Mouse (Mus musculus) liver, adult 2 months (tissue): ENCODE data around the gene 1700092M07Rik. TPM values are rescaled to one million over a fixed set of nuclear protein-coding genes. Genes with fewer than 3 reads are reported as not detected.

Source experiments
- DNase-seq: peaks from one replicate; pipeline ENCODE4 v3.0.0-alpha.2; 2011; ENCODE audit warnings: low read depth, low spot score; ENCODE audit errors: extremely low read depth
- H3K27ac ChIP-seq: fragments of 200-500 bp; replicated peaks from 2 replicates; pipeline ENCODE4 v1.5.1; 2012; ENCODE audit warnings: low read depth, mild to moderate bottlenecking, control low read depth, inconsistent platforms, low read length; ENCODE audit not compliant: insufficient read depth
- H3K27me3 ChIP-seq: fragments of 200-500 bp; 2 replicates; pipeline ENCODE4 v1.6.1; 2012; ENCODE audit warnings: mild to moderate bottlenecking, moderate library complexity, low read length, inconsistent platforms; ENCODE audit not compliant: control insufficient read depth, insufficient read depth
- H3K36me3 ChIP-seq: fragments of 200-500 bp; 2 replicates; pipeline ENCODE4 v1.6.1; 2012; ENCODE audit warnings: low read length, inconsistent platforms; ENCODE audit not compliant: control insufficient read depth, insufficient read depth
- H3K4me1 ChIP-seq: fragments of 200-500 bp; 2 replicates; pipeline ENCODE4 v1.6.1; 2011; ENCODE audit warnings: low read length; ENCODE audit not compliant: control insufficient read depth, insufficient read depth
- H3K4me3 ChIP-seq: fragments of 200-500 bp; 2 replicates; pipeline ENCODE4 v1.5.1; 2011; ENCODE audit warnings: low read depth, mild to moderate bottlenecking, control low read depth, low read length, moderate library complexity; ENCODE audit not compliant: insufficient read depth
- H3K79me2 ChIP-seq: fragments of 200-500 bp; 2 replicates; pipeline ENCODE4 v1.6.1; 2012; ENCODE audit warnings: inconsistent platforms, mild to moderate bottlenecking, low read length, moderate library complexity; ENCODE audit not compliant: control insufficient read depth, insufficient read depth
- H3K9ac ChIP-seq: fragments of 200-500 bp; 2 replicates; pipeline ENCODE4 v1.6.1; 2012; ENCODE audit warnings: low read depth, mild to moderate bottlenecking, control low read depth, inconsistent platforms, low read length
- CTCF ChIP-seq: fragments of 200-500 bp; IDR thresholded peaks from 2 replicates; pipeline ENCODE4 v1.5.1; 2011; ENCODE audit warnings: low read depth, low read length, control low read depth
- POLR2A ChIP-seq: fragments of 200-500 bp; IDR thresholded peaks from 2 replicates; pipeline ENCODE4 v1.6.1; 2011; ENCODE audit warnings: low read length, control low read depth; ENCODE audit not compliant: insufficient read depth; ENCODE audit errors: extremely low read depth
- WGBS: fragments of 180-500 bp; shearing (Covaris S2); methylation state at CpG from one replicate; pipeline ENCODE4 v1.1.7; 2018; 5-methylcytosine and 5-hydroxymethylcytosine counted together
- polyA plus RNA-seq: library from polyadenylated mRNA; depleted of rRNA; stranded (reverse); fragments of >200 nt; gene quantifications from 2 replicates; pipeline ENCODE4 v1.2.3, GENCODE M21; 2012; rRNA removed
- total RNA-seq: library from RNA; depleted of rRNA; stranded (reverse); fragments of >200 nt; gene quantifications from 2 replicates; pipeline ENCODE4 v1.2.3, GENCODE M21; 2014; rRNA removed

1700092M07Rik gene
- total and polyA plus RNA-seq, 2 experiments = 0.83 TPM; not detected in 1

DNA sequence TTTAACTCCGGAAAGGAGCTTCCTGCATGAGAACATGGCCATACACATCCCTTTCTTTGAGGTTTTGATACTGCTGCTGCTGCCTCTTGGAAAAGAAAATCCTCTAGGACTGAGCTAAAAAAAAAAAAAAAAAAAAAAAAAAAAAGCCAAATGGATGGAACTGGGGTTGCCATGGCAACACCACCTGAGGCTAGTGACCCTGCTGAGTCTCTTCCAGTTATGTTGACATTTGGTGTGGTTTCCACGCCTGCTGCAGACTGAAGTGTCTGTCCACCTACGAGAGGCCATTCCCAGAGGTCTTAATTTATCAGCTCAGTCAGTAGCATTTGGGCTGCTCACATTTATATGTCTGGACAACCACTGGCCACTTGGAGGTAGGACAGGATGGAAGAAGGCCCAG, 48.0 kb downstream of the 1700092M07Rik start:
- Histone ChIP-seq H3K36me3 (peaks cover 5% of the 10 kb centered on the region; the same call in 1 of the 2 replicates), H3K27ac (no peak overlapping the region), H3K9ac (no peak overlapping the region), H3K79me2 (no peaks in the 10 kb centered on the region), H3K4me1 (peaks cover 3% of the 10 kb centered on the region; the same call in 1 of the 2 replicates), H3K27me3 (no peaks in the 10 kb centered on the region), H3K4me3 (no peak overlapping the region)
- TF ChIP-seq POLR2A (no peak), CTCF (no peak)
- DNase-seq = no peak
- 34% methylated on average over 3 of the region's 3 CpGs for whole genome bisulfite sequencing

DNA sequence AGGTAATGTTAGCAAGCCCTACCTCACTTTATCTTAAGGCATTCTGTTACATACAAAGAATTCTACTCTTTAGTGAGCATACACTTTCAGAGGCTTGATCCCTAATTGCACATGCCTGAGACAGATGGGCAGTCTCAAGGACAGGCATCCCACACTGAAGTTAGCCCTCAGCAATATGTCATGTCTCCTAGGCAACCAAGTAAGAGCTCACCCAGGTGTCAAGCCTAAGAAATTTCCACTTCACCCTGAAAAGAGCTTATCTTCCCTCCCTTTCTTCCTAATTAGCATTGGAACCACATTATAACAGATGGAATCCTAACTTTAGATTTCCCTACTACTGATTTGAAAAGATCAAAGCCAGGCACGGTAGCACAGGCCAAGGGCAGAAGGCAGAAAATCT, 48.7 kb downstream of the 1700092M07Rik start:
- H3K27me3 ChIP-seq = no peaks in the 10 kb centered on the region
- no peak for TF ChIP-seq CTCF
- TF ChIP-seq POLR2A = no peak
- no peak overlapping the region for H3K9ac ChIP-seq
- peaks cover 3% of the 10 kb centered on the region; the same call in 1 of the 2 replicates for H3K4me1 ChIP-seq
- DNase-seq = no peak
- no peak overlapping the region for H3K27ac ChIP-seq
- H3K36me3 ChIP-seq = peaks cover 6% of the 10 kb centered on the region; the same call in 1 of the 2 replicates
- no peaks in the 10 kb centered on the region for H3K79me2 ChIP-seq
- no peak overlapping the region for H3K4me3 ChIP-seq
- 63% methylated on average over 1 of the region's 1 CpGs for WGBS

DNA sequence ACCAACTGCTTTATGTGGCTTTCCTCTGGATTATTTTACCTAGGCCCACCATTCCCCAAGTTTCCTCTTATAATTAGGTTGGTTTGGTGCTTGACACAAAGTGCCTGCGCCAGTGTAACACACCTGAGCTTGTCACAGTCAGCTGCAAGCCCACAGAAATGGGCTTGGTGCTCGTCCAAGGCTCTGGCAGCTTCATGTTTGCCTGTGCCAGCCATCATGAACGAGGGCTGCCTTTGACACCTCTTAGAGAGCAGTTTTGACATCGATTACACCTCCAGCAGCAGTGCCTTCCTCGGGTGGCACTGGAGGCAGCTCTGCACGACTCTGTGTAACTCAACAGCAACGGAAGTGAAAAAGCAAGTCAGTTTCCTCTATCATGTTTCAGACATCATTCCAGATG, 49.7 kb downstream of the 1700092M07Rik start:
- no peak overlapping the region for H3K4me3 ChIP-seq
- peaks cover 3% of the 10 kb centered on the region; the same call in 1 of the 2 replicates for H3K4me1 ChIP-seq
- peaks cover 10% of the 10 kb centered on the region; the same call in 1 of the 2 replicates for H3K36me3 ChIP-seq
- no peaks in the 10 kb centered on the region for H3K27me3 ChIP-seq
- H3K27ac ChIP-seq = no peak overlapping the region
- 80% methylated on average over 7 of the region's 7 CpGs for WGBS
- no peak for DNase-seq
- H3K79me2 ChIP-seq = no peaks in the 10 kb centered on the region
- no peak for TF ChIP-seq CTCF
- no peak for TF ChIP-seq POLR2A
- no peak overlapping the region for H3K9ac ChIP-seq

Other genes starting within 250 kb of the 1700092M07Rik start
Only the 30 nearest of the 33 such genes appear.
- gene Slc22a8, start 149.5 kb upstream of the 1700092M07Rik start, total RNA-seq = not detected in 2 replicates
- 0.02 TPM in 1 of 2 replicates, not detected in the other for gene Slc22a8, start 149.5 kb upstream of the 1700092M07Rik start, polyA plus RNA-seq
- not detected in 2 replicates for gene Slc22a6, start 122.7 kb upstream of the 1700092M07Rik start, total RNA-seq
- gene Slc22a6, start 122.7 kb upstream of the 1700092M07Rik start, polyA plus RNA-seq = 0.02 TPM in 1 of 2 replicates, not detected in the other
- gene Chrm1, start 76.9 kb upstream of the 1700092M07Rik start, total RNA-seq = 0.07 and 0.46 TPM in 2 replicates
- gene Chrm1, start 76.9 kb upstream of the 1700092M07Rik start, polyA plus RNA-seq = 0.36 and 0.50 TPM in 2 replicates
- 30.2 and 37.6 TPM in 2 replicates for gene Slc3a2, start 17.3 kb upstream of the 1700092M07Rik start, total RNA-seq
- gene Slc3a2, start 17.3 kb upstream of the 1700092M07Rik start, polyA plus RNA-seq = 62.9 and 71.6 TPM in 2 replicates
- gene Wdr74, start 4.9 kb upstream of the 1700092M07Rik start, total RNA-seq = 12.5 and 16.6 TPM in 2 replicates
- gene Wdr74, start 4.9 kb upstream of the 1700092M07Rik start, polyA plus RNA-seq = 23.8 and 28.9 TPM in 2 replicates
- gene Stx5a, start 695 bp downstream of the 1700092M07Rik start, total RNA-seq = 43.5 and 46.8 TPM in 2 replicates
- 42.0 and 62.1 TPM in 2 replicates for gene Stx5a, start 695 bp downstream of the 1700092M07Rik start, polyA plus RNA-seq
- gene Nxf1, start 16.4 kb downstream of the 1700092M07Rik start, total RNA-seq = 16.2 and 22.3 TPM in 2 replicates
- 27.3 and 43.1 TPM in 2 replicates for gene Nxf1, start 16.4 kb downstream of the 1700092M07Rik start, polyA plus RNA-seq
- 50.3 and 66.9 TPM in 2 replicates for gene Tmem223, start 30.3 kb downstream of the 1700092M07Rik start, total RNA-seq
- 93.1 and 122 TPM in 2 replicates for gene Tmem223, start 30.3 kb downstream of the 1700092M07Rik start, polyA plus RNA-seq
- 28.4 and 29.8 TPM in 2 replicates for gene Tmem179b, start 33.7 kb downstream of the 1700092M07Rik start, total RNA-seq
- 68.8 and 85.1 TPM in 2 replicates for gene Tmem179b, start 33.7 kb downstream of the 1700092M07Rik start, polyA plus RNA-seq
- gene Taf6l, start 45.7 kb downstream of the 1700092M07Rik start, total RNA-seq = 4.7 and 5.2 TPM in 2 replicates
- gene Taf6l, start 45.7 kb downstream of the 1700092M07Rik start, polyA plus RNA-seq = 5.1 and 5.3 TPM in 2 replicates
- 25.2 and 26.6 TPM in 2 replicates for gene Polr2g, start 57.9 kb downstream of the 1700092M07Rik start, total RNA-seq
- gene Polr2g, start 57.9 kb downstream of the 1700092M07Rik start, polyA plus RNA-seq = 12.9 and 13.2 TPM in 2 replicates
- 0.20 and 0.37 TPM in 2 replicates for gene Zbtb3, start 61.8 kb downstream of the 1700092M07Rik start, total RNA-seq
- 0.31 and 0.43 TPM in 2 replicates for gene Zbtb3, start 61.8 kb downstream of the 1700092M07Rik start, polyA plus RNA-seq
- gene Ttc9c, start 78.6 kb downstream of the 1700092M07Rik start, total RNA-seq = 15.6 and 18.5 TPM in 2 replicates
- gene Ttc9c, start 78.6 kb downstream of the 1700092M07Rik start, polyA plus RNA-seq = 8.1 and 8.3 TPM in 2 replicates
- gene Hnrnpul2, start 79.3 kb downstream of the 1700092M07Rik start, total RNA-seq = 19.5 and 19.6 TPM in 2 replicates
- gene Hnrnpul2, start 79.3 kb downstream of the 1700092M07Rik start, polyA plus RNA-seq = 11.2 and 11.6 TPM in 2 replicates
- gene AC129217.1, start 89.1 kb downstream of the 1700092M07Rik start, total RNA-seq = 6.1 and 8.2 TPM in 2 replicates
- 1.7 TPM in 1 of 2 replicates, not detected in the other for gene AC129217.1, start 89.1 kb downstream of the 1700092M07Rik start, polyA plus RNA-seq
- 27.7 and 30.5 TPM in 2 replicates for gene Bscl2, start 96.7 kb downstream of the 1700092M07Rik start, total RNA-seq
- gene Bscl2, start 96.7 kb downstream of the 1700092M07Rik start, polyA plus RNA-seq = 131 and 137 TPM in 2 replicates
- gene Gng3, start 98.5 kb downstream of the 1700092M07Rik start, total RNA-seq = not detected in 2 replicates
- gene Gng3, start 98.5 kb downstream of the 1700092M07Rik start, polyA plus RNA-seq = 0.05 TPM in 1 of 2 replicates, not detected in the other
- gene Lrrn4cl, start 110.0 kb downstream of the 1700092M07Rik start, total RNA-seq = 0.07 and 0.09 TPM in 2 replicates
- gene Lrrn4cl, start 110.0 kb downstream of the 1700092M07Rik start, polyA plus RNA-seq = 0.06 and 0.07 TPM in 2 replicates
- gene Ubxn1, start 130.8 kb downstream of the 1700092M07Rik start, total RNA-seq = 82.7 and 88.4 TPM in 2 replicates
- gene Ubxn1, start 130.8 kb downstream of the 1700092M07Rik start, polyA plus RNA-seq = 128 and 133 TPM in 2 replicates
- gene Uqcc3, start 140.2 kb downstream of the 1700092M07Rik start, total RNA-seq = 21.3 and 27.7 TPM in 2 replicates
- gene Uqcc3, start 140.2 kb downstream of the 1700092M07Rik start, polyA plus RNA-seq = 32.6 and 38.8 TPM in 2 replicates
- 2.5 and 3.4 TPM in 2 replicates for gene Lbhd1, start 143.0 kb downstream of the 1700092M07Rik start, total RNA-seq
- gene Lbhd1, start 143.0 kb downstream of the 1700092M07Rik start, polyA plus RNA-seq = 1.2 and 1.3 TPM in 2 replicates
- not detected in 2 replicates for gene Gm49403, start 143.2 kb downstream of the 1700092M07Rik start, total RNA-seq
- gene Gm49403, start 143.2 kb downstream of the 1700092M07Rik start, polyA plus RNA-seq = not detected in 2 replicates
- 23.5 and 34.0 TPM in 2 replicates for gene 1810009A15Rik, start 148.1 kb downstream of the 1700092M07Rik start, total RNA-seq
- 10.8 and 13.6 TPM in 2 replicates for gene 1810009A15Rik, start 148.1 kb downstream of the 1700092M07Rik start, polyA plus RNA-seq
- 3.4 TPM in 1 of 2 replicates, not detected in the other for gene Gm49416, start 148.2 kb downstream of the 1700092M07Rik start, total RNA-seq
- 1.1 TPM in 1 of 2 replicates, not detected in the other for gene Gm49416, start 148.2 kb downstream of the 1700092M07Rik start, polyA plus RNA-seq
- gene Ints5, start 152.3 kb downstream of the 1700092M07Rik start, total RNA-seq = 3.8 and 5.6 TPM in 2 replicates
- gene Ints5, start 152.3 kb downstream of the 1700092M07Rik start, polyA plus RNA-seq = 13.2 and 15.9 TPM in 2 replicates
- gene Ganab, start 157.4 kb downstream of the 1700092M07Rik start, total RNA-seq = 111 and 132 TPM in 2 replicates
- gene Ganab, start 157.4 kb downstream of the 1700092M07Rik start, polyA plus RNA-seq = 127 and 140 TPM in 2 replicates
- 16.8 and 22.6 TPM in 2 replicates for gene B3gat3, start 179.7 kb downstream of the 1700092M07Rik start, total RNA-seq
- gene B3gat3, start 179.7 kb downstream of the 1700092M07Rik start, polyA plus RNA-seq = 88.7 and 101 TPM in 2 replicates
- 1.7 and 2.3 TPM in 2 replicates for gene Rom1, start 188.6 kb downstream of the 1700092M07Rik start, total RNA-seq
- gene Rom1, start 188.6 kb downstream of the 1700092M07Rik start, polyA plus RNA-seq = 5.0 and 7.8 TPM in 2 replicates
- gene Eml3, start 188.8 kb downstream of the 1700092M07Rik start, total RNA-seq = 7.4 and 7.9 TPM in 2 replicates
- 20.2 and 26.2 TPM in 2 replicates for gene Eml3, start 188.8 kb downstream of the 1700092M07Rik start, polyA plus RNA-seq
- 25.6 and 27.1 TPM in 2 replicates for gene Mta2, start 201.2 kb downstream of the 1700092M07Rik start, total RNA-seq
- 11.2 and 12.1 TPM in 2 replicates for gene Mta2, start 201.2 kb downstream of the 1700092M07Rik start, polyA plus RNA-seq